Mouse (Mus musculus): ENCODE results near the gene Timm13. TPM values are rescaled to one million over a fixed set of nuclear protein-coding genes. Genes with fewer than 3 reads are reported as not detected.

The Timm13 gene
- total RNA-seq, 2 experiments from 2014 or later, result 131 to 136 TPM

DNA sequence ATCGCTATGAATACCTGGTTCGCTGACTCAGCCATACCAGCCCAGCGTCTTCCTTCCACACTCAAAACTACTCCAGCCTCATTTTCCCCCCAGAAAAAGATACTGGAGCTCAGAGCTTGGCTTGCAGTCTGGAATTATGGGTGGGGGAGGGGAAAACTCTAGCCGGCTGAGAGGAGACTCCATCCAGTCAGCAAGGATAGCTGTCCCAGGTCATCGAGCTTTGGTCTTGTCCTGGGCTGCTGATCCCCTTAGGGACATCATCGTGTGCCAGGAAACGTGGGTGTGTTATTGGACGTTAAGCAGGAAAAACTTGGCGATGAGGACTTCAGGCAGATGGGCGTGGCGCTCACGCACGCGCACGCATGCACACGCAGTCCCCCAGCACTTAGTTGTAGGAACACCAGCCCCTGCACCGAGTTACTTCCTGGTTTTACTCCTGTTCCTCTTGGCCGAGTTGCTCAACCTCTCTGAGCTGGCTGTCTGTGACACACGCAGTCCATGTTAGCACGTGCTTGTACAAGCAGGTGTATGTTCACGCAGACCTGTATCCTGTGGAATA is 32.7 kb upstream of the Timm13 start:
- no peak for DNase-seq (ENCODE audit: low spot score in 2 of 2)

DNA sequence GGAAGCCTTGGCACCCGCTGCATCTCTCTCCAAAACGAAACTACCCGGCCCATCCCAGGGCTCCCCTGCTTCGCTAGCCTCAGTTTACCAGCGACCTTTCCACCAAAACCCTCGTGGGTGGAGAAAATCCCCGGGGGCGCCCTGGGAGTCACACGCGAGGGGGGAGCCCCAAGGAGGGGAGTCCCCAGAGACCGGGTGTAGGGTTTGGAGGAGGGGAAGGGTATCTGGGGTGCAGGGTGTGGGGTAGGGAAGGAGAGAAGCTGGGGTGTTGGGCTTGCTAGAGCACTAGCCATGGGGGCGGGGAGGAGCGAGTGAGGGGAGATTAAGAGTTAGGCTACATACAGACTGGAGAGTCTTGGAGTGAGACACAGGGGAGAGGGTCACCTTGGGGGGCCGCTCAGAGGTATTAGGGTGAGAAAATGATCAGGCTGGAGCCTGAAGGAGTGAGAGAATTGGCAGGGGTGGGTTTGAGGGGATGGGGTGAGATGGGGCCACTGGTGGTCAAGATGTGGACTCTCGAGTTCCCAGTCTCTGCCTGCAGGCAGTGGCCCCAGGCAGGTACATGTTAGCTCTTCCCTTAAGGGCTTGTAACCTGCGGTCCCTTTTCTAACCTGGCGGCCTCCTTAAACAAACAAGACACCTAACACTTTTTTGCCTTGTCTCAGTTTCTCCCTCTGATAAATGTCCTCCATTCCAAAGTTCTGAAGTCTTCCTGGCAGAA is 32.1 kb upstream of the Timm13 start:
- DNase-seq (ENCODE audit: low spot score in 2 of 2), result no peak

DNA sequence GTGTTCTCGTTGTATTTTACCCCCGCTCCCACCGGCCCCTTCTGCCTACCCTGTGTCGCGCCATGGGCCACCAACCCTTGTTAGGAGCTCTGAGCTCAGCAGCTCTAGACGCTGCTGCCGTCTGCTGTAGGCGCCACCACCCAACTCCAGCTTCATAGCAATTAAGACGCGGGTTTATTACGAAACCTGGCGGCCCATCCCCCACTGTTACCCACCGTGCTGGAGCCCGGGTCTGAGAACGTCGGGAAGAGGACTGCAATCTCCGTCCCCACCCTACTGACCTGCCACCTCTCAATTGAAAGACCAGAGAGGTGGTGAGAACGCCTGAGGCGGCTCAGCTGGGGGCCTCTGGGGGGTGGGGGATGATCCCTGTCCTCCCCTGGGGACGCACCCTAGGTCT is 31.4 kb upstream of the Timm13 start:
- DNase-seq (ENCODE audit: low spot score in 2 of 2), result peak in 1 of 2 experiments; percentile 12

DNA sequence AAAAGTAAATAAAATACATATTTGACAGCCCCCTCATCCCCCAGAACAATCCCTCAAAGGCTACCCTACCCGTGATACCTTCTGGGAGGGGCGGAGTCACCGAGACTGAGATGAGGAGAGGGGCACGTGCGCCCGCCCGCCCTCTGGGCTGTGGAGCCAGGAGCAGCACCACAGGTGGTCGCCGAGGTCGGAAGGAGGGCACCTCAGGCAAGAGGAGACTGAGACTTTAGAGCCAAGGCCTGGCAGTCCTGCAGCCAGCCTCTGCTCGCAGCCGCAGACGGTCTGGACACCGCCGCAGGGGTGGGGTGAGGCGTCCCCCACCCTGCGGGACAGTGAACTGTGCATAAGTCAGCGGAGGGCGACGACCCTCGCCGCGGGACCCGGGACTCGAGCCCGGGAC is 30.9 kb upstream of the Timm13 start:
- no peak for DNase-seq (ENCODE audit: low spot score in 2 of 2)

DNA sequence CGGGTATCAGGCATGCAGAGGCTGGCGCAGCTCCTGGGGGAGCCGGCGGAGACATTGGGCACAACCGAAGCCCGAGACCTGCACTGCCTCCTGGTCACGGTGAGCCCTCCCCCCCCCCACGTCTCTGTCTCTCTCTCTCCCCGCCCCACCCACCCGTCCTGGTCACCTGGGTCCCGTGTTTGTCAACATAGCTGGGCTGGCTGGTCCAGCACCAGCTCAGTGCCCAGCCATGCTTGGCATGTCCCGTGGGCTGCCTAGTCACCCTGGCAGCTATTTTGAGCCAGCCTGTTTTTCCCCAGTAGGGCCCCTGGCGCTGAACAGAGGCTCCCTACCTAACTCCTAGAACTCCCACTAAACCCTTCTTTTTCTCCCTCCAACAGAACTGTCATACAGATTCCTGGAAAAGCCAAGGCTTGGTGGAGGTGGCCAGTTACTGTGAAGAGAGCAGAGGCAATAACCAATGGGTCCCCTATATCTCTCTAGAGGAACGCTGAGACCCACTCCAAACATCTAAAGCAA is 30.4 kb upstream of the Timm13 start:
- DNase-seq (ENCODE audit: low spot score in 2 of 2), result peak in 1 of 2 experiments; percentile 37

DNA sequence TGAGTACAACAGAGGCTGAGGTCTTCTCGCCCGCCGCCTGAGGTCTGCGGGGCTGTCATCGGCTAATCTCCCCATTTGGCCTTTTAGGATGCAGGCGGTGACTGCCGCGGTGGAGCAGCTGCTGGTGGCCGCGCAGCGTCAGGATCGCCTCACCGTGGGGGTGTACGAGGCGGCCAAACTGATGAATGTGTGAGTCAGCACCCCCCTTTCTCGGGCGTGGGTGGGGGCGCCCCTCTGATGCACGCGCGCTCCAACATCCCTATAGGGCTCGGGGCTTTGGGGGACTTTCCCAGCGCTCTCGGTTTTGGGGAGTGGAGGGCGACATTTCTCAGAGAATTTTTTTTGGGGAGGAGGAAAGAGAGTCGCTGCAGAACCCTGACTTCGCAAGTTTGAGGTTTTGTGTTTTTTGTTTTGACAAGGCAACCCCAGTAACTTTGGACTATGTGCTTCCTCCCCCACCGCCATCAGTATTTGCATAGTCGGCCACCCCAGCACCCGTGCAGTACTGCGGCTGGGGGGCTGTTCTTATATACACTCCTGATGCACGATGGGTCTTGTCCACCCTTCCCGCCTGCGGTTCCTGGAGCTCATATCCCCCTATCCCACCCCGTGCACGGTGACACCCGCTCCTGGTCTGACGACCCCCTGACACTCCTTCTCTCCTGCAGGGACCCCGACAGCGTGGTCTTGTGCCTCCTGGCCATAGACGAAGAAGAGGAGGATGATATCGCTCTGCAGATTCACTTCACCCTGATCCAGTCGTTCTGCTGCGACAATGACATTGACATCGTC is 29.8 kb upstream of the Timm13 start:
- peak; percentile 67 to 69 for DNase-seq (ENCODE audit: low spot score in 2 of 2)

DNA sequence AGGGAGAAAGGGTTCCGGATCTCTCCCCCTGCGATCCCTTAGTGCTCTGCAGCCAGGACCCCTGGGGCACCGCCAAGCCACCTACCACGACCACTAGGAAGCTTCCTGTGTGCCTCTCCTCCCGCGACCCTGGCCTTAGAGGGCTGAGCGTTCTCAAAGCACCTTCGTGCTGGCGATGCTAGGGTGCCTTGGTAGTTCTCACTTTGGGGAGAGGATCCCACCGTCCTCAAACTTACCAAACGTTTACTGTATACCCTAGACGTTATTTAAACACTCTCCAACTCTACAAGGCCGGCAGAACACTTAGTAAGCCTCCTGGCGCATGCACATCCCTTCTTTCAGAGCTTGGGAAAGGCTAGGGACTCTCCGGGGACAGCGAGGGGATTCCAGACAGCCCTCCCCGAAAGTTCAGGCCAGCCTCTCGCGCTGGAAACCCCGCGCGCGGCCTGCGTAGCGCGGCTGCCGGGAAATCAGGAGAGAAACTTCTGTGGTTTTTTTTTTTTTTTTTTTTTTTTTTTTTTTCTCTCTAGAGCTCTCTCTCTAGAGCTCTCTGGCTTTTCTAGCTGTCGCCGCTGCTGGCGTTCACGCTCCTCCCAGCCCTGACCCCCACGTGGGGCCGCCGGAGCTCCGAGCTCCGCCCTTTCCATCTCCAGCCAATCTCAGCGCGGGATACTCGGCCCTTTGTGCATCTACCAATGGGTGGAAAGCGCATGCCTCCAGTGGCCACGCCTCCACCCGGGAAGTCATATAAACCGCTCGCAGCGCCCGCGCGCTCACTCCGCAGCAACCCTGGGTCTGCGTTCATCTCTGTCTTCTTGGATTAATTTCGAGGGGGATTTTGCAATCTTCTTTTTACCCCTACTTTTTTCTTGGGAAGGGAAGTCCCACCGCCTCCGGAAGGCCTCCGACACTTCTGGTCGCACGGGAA is 28.8 kb upstream of the Timm13 start, which contains the start of gene Gadd45b:
Gene Gadd45b (plus strand): TSS at position 775 of the 928 bp plus-strand sequence.
- peak; percentile 97 to 99 for DNase-seq (ENCODE audit: low spot score in 2 of 2)

DNA sequence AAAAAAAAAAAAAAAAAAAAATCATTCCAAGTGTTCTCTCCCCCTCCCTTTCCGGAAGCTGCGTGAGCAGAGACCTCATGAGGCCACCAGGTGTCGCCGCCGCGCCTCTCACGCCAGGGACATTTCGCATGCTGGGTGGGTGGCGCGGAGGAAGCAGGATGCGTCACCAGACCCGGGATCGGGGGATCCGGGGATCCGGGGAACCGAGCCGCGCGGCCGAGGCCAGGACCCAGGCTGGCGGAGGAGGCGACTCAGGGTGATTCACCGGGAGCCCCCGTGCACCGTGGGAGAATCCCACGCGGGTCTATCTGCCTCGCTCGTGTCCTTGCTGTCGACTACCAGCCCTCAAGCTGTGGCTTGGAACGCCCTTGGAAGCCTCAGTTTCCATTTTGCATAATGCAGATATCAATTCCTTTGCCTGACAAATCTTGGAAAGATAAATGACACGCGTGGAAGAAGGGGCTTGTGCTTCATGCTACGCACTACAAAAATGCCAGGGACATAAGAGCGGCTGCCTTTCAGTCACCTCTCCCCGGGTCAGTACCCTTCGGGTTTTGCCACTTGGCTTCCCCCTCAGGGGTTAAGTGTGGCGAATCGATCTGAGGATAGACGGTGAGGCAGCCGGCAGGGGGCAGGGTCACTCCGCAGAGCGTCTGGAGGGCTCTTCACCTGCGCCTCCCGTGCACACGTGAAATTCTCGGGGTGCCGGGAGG is 28.0 kb upstream of the Timm13 start:
- peak; percentile 95 to 96 for DNase-seq (ENCODE audit: low spot score in 2 of 2)

DNA sequence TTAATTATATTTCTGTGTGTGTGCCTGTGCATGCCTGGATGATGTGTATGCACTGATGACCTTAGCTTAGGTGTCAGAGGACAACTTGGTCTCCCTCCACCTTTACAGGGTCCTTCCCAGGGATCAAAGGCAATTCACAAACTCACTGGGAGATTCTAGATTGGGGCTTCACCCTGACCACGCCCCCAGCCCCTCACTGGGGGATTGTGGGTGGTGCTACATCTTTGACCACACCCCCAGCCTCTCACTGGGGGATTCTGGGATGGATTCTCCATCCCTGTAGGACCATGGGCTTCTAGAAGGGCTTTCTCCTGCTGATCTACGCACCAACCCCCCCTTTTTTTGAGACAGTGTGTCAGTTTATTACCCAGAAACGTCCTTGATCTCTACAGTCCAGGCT is 24.7 kb upstream of the Timm13 start:
- no peak for DNase-seq (ENCODE audit: low spot score in 2 of 2)

DNA sequence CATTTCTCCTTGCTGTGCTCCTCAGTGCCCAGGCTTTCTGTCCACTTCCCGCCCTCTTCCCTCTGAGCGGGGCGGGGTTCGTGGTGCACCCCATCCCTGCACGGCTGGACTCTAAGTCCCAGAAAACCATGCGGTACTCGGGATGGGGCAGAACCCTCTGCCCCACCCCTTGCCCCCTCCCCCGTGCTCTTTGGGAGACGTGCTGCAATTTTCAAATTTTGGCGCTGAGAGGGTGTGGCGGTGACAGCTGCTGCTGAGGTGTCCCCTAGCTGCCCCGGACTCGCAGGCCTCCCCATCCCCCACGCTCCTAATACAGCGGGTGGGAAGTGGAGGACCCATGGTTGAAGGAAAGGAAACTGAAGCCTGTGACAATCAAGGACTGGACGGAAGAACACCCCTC is 21.2 kb upstream of the Timm13 start:
- no peak for DNase-seq (ENCODE audit: low spot score in 2 of 2)

DNA sequence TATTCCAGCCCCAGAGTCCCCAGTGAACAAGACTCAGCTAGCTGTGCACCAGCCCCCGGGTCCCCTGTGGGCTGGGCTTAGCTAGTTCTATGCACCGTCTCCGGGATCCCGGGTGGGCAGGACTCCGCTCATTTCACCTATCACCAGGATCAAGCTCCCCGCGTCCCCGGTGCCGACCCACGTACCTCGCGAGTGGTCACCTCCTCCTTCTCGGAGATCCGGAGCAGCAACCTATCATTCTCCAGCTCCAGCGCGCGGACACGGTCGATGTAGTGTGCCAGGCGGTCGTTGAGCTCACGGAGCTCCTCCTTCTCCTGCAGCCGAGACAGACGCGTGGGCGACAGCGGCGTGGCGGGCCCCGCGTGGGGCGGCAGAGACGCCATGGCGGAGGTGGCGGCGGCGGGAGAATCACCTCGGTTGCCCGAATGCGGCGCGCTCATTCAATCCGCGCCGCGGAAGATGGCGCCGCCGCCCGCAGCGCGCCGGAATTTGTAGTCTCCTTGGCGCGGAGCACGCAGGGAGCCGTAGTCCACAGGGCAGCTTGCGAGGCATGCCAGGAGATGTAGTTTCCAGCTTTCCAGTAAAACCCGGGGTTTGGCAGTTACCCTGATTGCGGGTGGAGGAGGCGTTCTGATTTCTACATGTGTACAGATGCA is 17.1 kb upstream of the Timm13 start, which contains the start of gene Lmnb2:
Gene Lmnb2 (minus strand): TSS at position 467 of the 656 bp plus-strand sequence.
- peak; percentile 80 to 89 for DNase-seq (ENCODE audit: low spot score in 2 of 2)

DNA sequence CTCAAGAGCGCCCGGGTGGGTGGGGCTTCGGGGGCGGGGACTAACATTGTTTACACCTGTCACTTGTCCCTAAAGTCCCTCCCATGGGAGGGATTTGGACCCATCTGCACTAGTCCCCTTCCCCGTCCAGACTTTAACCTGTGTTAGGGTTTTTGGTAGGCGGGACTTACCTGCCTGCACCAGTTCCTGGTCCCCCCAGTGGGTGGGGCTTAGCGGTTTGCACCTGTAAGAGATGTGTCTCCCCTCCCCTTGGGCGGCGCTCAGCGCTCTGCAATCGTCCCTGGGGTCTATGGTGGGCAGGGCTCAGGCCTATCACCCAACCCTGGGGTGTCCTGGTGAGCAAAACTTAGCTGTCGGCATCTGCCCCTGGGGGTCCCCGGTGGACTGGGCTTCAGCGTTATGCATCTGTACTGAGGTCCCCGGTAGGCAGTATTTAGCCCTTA is 16.6 kb upstream of the Timm13 start:
- DNase-seq (ENCODE audit: low spot score in 2 of 2), result no peak

DNA sequence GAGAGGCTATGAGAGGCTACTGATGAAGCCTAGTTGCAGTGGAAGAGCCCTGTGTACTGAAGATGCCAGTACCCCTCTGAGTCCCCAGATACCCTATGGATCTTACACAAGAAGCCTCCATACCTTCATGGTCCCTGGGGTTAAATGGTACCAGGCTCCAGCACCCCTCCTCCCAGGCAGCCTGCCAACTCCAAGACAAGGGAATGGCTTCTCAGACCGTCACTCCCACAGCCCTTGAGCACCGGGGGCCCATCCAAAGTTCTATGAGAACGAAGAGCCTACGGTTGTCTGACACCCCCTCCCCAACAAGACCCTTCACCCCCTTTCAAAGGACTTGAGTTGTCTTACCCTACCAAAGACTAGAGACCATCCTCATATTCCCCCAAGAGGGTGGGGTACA is 15.0 kb upstream of the Timm13 start:
- DNase-seq (ENCODE audit: low spot score in 2 of 2), result no peak

DNA sequence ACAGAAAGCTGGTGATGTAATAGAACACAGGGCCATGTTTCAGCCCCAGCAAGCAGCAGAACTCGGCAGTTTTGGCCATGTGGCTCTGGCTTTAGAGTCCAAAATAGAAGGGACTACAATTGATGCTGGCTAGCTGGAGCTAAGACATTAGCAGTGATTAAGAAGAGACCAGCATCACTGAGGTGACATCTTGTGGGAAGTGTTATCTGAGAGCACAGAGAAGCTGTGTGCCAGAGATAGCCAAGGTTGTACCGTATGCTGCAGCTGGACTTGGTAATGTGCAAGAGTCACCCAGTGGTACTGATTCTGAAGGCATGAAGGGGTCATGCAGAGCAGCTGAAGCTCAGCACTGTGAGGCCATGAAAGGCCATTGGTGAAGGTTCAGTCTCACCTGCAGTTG is 14.5 kb upstream of the Timm13 start:
- DNase-seq (ENCODE audit: low spot score in 2 of 2), result no peak

DNA sequence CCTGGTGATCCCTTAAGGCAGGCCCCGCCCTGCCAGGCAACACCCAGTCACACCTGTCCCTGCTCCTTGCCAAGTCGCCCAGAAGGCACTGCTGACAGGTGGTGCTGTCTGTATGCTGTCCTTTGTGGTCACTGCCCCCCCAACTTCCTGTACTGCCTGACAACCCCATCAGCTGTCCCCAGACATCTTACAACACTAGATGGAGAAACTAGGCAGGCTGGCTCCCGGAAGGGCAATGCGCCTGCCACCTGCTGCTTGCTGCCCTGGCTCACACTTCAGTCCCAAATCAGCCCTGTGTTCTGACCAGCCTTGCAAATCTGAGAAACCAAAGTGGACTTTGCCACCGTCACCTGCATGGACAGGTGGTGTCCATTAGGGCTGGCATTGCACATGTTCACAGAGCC is 13.5 kb upstream of the Timm13 start:
- DNase-seq (ENCODE audit: low spot score in 2 of 2), result no peak

DNA sequence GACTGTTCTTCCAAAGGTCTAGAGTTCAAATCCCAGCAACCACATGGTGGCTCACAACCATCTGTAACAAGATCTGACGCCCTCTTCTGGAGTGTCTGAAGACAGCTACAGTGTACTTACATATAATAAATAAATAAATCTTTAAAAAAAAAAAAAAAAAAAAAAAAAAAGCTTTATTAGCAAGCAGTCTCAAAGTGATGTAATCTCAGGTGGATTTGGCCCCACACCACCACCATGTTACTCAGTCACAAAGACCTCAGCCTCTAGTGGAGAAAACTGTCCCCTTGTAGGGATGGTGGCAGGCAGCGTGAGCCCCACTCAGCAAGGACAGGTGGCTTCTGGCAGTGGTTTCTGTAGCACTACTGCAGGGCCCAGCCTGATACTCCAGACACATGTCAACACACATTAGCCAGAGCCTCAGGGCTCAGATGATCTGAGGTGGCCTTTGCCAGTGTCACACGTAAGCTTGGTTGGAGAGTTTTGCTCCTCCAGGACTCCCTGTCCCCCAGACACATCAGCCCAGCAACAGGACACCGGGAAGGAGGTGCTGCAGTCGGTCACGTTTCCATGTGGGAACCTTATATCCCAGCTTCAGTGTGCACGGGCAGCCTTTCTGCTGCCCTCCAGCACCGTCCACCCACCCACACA is 12.7 kb upstream of the Timm13 start:
- no peak for DNase-seq (ENCODE audit: low spot score in 2 of 2)

DNA sequence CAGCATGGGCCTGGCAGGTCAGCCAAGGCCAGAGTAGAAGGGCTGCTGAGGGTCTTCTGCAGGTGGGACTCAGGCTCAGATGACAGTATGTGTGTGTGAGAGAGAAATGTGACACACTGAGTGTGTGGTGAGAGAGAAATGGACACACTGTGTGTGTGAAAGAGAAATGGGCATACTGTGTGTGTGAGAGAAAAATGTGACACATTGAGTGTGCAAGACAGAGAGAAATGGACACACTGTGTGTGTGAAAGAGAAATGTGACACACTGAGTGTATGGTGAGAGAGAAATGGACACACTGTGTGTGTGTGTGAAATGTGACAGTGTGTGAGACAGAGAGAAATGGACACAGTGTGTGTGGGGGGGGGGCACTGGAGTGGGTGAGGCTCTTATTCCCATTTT is 11.1 kb upstream of the Timm13 start:
- no peak for DNase-seq (ENCODE audit: low spot score in 2 of 2)

DNA sequence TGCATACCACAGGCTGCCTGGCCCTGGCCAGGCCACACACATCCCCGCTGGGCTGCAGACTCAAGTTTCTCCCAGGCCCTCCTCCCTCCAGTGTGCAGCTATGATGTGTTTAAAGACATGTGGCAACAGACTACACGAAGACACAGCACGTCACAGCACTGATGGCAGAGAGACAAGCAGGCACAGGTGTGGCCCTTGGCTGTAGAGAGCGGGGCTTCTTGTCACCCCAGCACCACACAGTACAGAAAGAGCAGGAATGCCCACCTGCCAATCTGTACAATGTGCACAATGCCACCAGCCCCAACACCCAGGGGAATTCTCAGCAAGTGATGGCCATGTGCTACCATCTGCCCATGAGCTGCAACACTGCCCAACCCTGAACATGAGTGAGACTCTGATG is 10.6 kb upstream of the Timm13 start:
- DNase-seq (ENCODE audit: low spot score in 2 of 2), result no peak
